Mouse (Mus musculus): ENCODE results near the gene Trip4.

Gene Trip4

GRCm38 (mm10) chr9:65833640-65834039 lies 75.0 kb downstream of the Trip4 start:
- no peak for DNase-seq

- no peak for DNase-seq
These were observed 75.4 kb downstream of the Trip4 start for GRCm38 (mm10) chr9:65833230-65833629.

- no peak for DNase-seq
These were observed 76.6 kb downstream of the Trip4 start for GRCm38 (mm10) chr9:65832041-65832440.

GRCm38 (mm10) chr9:65831164-65831563 lies 77.4 kb downstream of the Trip4 start:
- DNase-seq: no peak

- no peak for DNase-seq
These were observed 78.3 kb downstream of the Trip4 start for GRCm38 (mm10) chr9:65830255-65830654.

- DNase-seq: peak in 1 of 2 experiments; percentile 56
These were observed 79.2 kb downstream of the Trip4 start for GRCm38 (mm10) chr9:65829410-65829809.

- peak in 1 of 2 experiments; percentile 43 for DNase-seq
These were observed 80.1 kb downstream of the Trip4 start for GRCm38 (mm10) chr9:65828511-65828910.

- DNase-seq: no peak
These were observed 80.6 kb downstream of the Trip4 start for GRCm38 (mm10) chr9:65828016-65828403.

- DNase-seq: peak; percentile 95 to 97
These were observed 81.1 kb downstream of the Trip4 start, which contains the start of gene Zfp609 for GRCm38 (mm10) chr9:65827344-65828015. Zfp609 (minus strand) TSS chr9:65827564.

- DNase-seq: peak; percentile 29 to 47
These were observed 81.8 kb downstream of the Trip4 start for GRCm38 (mm10) chr9:65826588-65827343.

- DNase-seq: peak in 1 of 2 experiments; percentile 27
These were observed 82.4 kb downstream of the Trip4 start for GRCm38 (mm10) chr9:65826226-65826587.

GRCm38 (mm10) chr9:65823716-65824462 lies 84.7 kb downstream of the Trip4 start:
- DNase-seq: peak in 1 of 2 experiments; percentile 46

- no peak for DNase-seq
These were observed 86.6 kb downstream of the Trip4 start for GRCm38 (mm10) chr9:65822011-65822410.

- no peak for DNase-seq
These were observed 88.3 kb downstream of the Trip4 start for GRCm38 (mm10) chr9:65820301-65820700.

- no peak for DNase-seq
These were observed 90.2 kb downstream of the Trip4 start for GRCm38 (mm10) chr9:65818402-65818801.

GRCm38 (mm10) chr9:65812841-65813240 lies 95.8 kb downstream of the Trip4 start:
- no peak for DNase-seq

GRCm38 (mm10) chr9:65811784-65812183 lies 96.8 kb downstream of the Trip4 start:
- no peak for DNase-seq

- no peak for DNase-seq
These were observed 100.8 kb downstream of the Trip4 start for GRCm38 (mm10) chr9:65807818-65808217.

GRCm38 (mm10) chr9:65807251-65807650 lies 101.3 kb downstream of the Trip4 start:
- no peak for DNase-seq

- no peak for DNase-seq
These were observed 108.8 kb downstream of the Trip4 start for GRCm38 (mm10) chr9:65799770-65800169.

GRCm38 (mm10) chr9:65795651-65796050 lies 112.9 kb downstream of the Trip4 start:
- no peak for DNase-seq

- DNase-seq: no peak
These were observed 114.3 kb downstream of the Trip4 start for GRCm38 (mm10) chr9:65794313-65794712.

GRCm38 (mm10) chr9:65793506-65793905 lies 115.1 kb downstream of the Trip4 start:
- no peak for DNase-seq

GRCm38 (mm10) chr9:65793086-65793485 lies 115.5 kb downstream of the Trip4 start:
- DNase-seq: no peak
